Mouse (Mus musculus) spleen, postnatal 4 days (tissue): ENCODE data around the gene Nvl.

Experiments used
- DNase-seq, 2 experiments: peaks; one replicate each; pipeline ENCODE4 v3.0.0; 2022; ENCODE audit warnings: low spot score in 2 of 2

The Nvl gene

GRCm38 (mm10) chr1:181069671-181070070 lies 74.3 kb downstream of the Nvl start:
- DNase-seq = no peak

DNA sequence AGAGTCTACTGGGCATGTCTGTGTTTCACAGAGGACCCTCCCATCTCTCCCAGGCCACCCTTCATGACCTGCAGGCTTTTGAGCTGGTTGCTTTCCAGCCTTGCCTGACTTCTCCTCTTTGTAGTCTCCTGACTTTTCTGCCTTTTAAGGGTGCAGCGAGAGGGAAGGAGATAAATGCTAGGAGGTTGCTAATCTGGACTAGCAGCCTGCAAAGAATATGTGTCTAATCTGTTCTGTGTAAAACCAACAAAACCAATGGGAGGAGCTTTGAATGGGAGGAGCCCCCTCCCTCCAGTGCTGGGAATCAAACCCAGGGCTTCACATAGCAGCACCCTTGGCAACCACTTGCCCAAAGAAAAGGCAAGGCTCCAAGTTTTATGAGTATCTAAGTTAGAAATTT lies 75.7 kb downstream of the Nvl start:
- no peak for DNase-seq

DNA sequence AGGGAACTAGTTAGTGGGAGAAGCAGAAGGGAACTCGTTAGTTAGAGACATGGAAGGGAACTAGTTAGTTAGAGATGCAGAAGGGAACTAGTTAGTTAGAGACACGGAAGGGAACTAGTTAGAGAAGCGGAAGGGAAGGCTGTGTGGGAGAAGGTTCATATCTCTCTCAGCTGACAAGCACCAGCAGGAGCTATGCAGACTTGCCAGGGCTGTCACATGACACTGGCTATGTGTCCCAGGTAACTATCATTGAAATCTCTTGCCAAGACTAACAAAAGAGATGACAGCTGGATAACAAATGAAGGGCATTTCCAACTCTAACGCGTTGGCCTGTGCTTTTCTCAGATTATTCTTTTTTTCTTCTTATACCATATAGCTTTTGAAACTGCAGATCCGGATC lies 79.4 kb downstream of the Nvl start:
- no peak for DNase-seq

GRCm38 (mm10) chr1:181063991-181064390 lies 80.0 kb downstream of the Nvl start:
- no peak for DNase-seq

DNA sequence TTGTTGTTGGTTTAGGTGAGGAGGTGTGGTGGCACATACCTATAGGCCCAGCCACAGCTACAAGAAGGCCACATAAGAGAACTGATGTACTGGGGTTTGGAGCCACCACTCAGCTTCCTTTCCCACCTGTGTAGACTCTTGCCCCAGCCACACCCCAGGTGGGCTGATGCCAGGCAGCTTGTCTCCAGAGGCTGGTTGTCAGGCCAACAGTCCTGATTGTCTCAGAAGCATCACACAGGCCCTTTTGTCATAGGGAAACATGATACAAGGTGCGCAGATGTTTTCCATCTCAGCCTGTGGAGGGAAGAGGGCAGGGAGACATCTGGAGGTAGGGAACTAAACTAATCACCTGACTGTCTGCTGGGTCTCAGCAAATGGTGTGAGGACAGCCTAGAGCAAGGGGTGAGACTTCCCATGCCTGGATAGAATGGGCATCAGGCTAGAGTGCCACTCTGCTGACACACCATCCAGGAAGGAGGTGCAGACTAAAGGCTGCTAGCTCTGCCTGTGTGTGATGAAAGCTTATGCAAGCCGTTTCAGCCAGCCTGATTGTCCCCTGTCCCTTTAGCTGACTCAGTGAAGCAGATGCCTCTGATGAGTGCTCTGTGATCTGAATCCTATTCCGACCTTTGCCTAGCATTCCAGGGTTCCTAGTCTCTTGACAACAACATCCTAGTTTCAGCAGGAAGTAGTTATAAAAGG lies 82.1 kb downstream of the Nvl start:
- DNase-seq = no peak

- no peak for DNase-seq
Measured at GRCm38 (mm10) chr1:181052898-181053297, 91.1 kb downstream of the Nvl start.

DNA sequence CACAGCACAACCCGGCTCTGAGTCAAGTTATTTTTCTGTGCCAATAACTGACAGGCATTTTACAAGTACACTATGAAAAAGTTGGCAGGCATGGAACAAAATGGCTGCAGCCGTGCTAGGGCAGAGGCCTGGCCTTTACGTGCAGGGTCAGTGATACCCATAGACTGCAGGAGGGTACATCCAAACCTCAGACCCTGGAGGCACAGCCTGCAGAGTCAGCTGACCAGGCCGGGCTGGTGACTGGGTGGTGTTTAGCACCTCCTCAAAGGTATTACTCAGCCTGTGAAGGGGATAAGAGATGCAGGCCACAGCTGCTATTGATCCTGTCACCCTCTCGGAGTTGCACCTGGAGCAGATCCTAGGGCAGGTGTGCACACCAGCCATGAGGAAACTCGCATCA lies 93.1 kb downstream of the Nvl start, which contains the start of gene 9130409I23Rik:
TSS of gene 9130409I23Rik (plus strand) at position 301 of the 400 bp plus-strand sequence.
- no peak for DNase-seq

- no peak for DNase-seq
Measured at GRCm38 (mm10) chr1:181049328-181049842, 94.6 kb downstream of the Nvl start.

DNA sequence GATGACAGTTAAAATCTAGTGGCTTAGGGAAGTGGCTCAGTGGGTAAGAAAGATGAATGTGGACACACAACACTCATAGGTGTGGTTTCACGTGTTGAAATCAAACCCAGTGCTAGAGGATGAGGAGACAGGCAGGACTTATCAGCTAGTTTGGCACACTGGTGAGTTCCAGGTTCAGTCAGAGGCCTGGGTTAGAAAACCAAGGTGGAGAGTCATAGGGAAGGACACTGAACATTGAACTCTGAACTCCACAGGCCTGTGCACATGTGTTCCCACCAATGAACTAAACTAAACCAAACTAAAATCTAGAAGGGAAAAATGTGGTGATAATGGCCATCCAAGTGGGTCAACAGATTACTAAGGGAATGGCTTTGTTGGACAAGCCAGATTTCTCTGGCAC lies 96.5 kb downstream of the Nvl start:
- no peak for DNase-seq

GRCm38 (mm10) chr1:181039652-181040051 lies 104.4 kb downstream of the Nvl start:
- no peak for DNase-seq

- DNase-seq = no peak
Measured at GRCm38 (mm10) chr1:181037623-181038022, 106.4 kb downstream of the Nvl start.
